Mouse (Mus musculus): ENCODE data around the gene 1700008O03Rik. TPM values are rescaled to one million over a fixed set of nuclear protein-coding genes. Genes with fewer than 3 reads are reported as not detected.

1700008O03Rik gene
- polyA plus RNA-seq, 1 experiment from 2014 or later, result 1.0 TPM

GRCm38 (mm10) chr7:44353601-44354340, 31.8 kb downstream of the 1700008O03Rik start:
- Histone ChIP-seq H3K9ac (0 out of 2 replicates have a peak overlapping the region, but pooled peaks have one; percentile 13), H3K4me3 (peak overlapping the region; percentile 19; the same call in 1 of the 2 replicates)
- ATAC-seq (ENCODE audit: low FRiP score, low read depth), result no peak

DNA sequence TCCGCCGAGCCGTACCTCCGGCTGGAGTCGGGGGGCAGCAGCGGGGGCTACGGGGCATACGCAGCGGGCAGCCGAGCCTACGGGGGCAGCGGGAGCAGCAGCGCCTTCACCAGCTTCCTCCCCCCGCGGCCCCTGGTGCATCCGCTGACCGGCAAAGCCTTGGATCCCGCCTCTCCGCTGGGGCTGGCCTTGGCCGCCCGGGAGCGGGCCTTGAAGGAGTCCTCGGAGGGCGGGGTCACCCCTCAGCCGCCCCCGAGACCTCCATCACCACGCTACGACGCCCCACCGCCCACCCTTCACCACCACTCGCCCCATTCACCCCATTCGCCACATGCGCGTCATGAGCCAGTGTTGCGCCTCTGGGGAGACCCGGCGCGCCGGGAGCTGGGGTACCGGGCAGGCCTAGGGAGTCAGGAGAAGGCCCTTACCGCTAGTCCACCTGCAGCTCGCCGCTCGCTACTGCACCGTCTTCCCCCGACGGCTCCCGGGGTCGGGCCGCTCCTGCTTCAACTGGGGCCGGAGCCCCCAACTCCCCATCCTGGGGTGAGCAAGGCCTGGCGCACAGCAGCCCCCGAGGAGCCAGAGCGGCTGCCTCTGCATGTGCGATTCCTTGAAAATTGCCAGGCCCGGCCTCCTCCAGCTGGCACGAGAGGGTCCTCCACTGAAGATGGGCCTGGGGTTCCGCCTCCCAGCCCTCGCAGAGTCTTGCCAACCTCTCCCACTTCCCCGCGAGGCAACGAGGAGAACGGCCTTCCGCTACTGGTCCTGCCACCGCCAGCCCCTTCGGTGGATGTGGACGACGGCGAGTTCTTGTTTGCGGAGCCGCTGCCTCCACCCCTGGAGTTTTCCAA, 32.6 kb downstream of the 1700008O03Rik start:
- WGBS, result 1% methylated on average over 70 of the region's 71 CpGs
- H3K4me2 ChIP-seq (replicated peaks), result peak overlapping the region; percentile 53
- H3K9me3 ChIP-seq, result no peaks in the 10 kb centered on the region
- peaks cover 4% of the 10 kb centered on the region; the same call in 1 of the 2 replicates for H3K36me3 ChIP-seq
- ATAC-seq (ENCODE audit: low FRiP score, low read depth), result no peak
- peaks cover 51% of the 10 kb centered on the region for H3K4me1 ChIP-seq
- peaks cover 88% of the 10 kb centered on the region for H3K27me3 ChIP-seq (replicated peaks)
- H3K4me3 ChIP-seq, result 0 out of 2 replicates have a peak overlapping the region, but pooled peaks have one; percentile 13
- H3K27ac ChIP-seq, result no peak overlapping the region
- peak overlapping the region; percentile 9; the same call in 1 of the 2 replicates for H3K9ac ChIP-seq

More at GRCm38 (mm10) chr7:44353601-44354340, 31.8 kb downstream of the 1700008O03Rik start:
- H3K36me3 ChIP-seq, result peaks cover 4% of the 10 kb centered on the region; the same call in 1 of the 2 replicates
- H3K27me3 ChIP-seq (replicated peaks), result peaks cover 87% of the 10 kb centered on the region
- H3K4me1 ChIP-seq, result peaks cover 55% of the 10 kb centered on the region
- no peaks in the 10 kb centered on the region for H3K9me3 ChIP-seq
- WGBS, result 1% methylated on average over 35 of the region's 35 CpGs
- H3K27ac ChIP-seq, result no peak overlapping the region
- H3K4me2 ChIP-seq (replicated peaks), result peak overlapping the region; percentile 53

DNA sequence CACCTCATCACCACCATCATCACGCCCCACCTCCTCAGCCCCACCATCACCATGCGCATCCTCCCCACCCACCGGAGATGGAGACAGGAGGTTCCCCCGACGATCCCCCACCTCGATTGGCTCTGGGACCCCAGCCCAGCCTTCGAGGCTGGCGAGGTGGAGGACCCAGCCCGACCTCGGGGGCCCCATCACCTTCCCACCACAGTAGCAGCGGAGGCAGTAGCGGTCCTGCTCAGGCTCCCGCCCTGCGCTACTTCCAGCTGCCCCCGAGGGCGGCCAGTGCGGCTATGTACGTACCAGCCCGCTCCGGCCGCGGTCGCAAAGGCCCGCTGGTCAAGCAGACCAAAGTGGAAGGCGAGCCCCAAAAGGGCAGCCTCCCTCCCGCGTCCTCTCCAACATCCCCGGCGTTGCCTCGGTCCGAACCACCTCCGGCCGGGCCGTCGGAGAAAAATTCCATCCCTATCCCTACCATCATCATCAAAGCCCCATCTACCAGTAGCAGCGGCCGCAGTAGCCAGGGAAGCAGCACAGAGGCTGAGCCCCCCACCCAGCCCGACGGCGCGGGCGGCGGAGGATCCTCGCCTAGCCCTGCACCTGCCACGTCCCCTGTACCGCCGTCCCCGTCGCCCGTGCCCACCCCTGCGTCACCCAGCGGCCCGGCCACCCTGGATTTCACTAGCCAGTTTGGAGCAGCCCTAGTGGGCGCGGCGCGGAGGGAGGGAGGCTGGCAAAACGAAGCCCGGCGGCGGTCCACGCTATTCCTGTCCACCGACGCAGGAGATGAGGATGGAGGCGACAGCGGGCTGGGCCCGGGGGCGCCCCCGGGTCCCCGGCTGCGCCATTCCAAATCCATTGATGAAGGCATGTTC, 33.5 kb downstream of the 1700008O03Rik start:
- 2% methylated on average over 71 of the region's 71 CpGs for WGBS
- H3K27ac ChIP-seq, result no peak overlapping the region
- no peaks in the 10 kb centered on the region for H3K9me3 ChIP-seq
- ATAC-seq (ENCODE audit: low FRiP score, low read depth), result no peak
- peaks cover 4% of the 10 kb centered on the region; the same call in 1 of the 2 replicates for H3K36me3 ChIP-seq
- H3K4me2 ChIP-seq (replicated peaks), result peak overlapping the region; percentile 53
- H3K27me3 ChIP-seq (replicated peaks), result peaks cover 84% of the 10 kb centered on the region
- H3K4me3 ChIP-seq, result 0 out of 2 replicates have a peak overlapping the region, but pooled peaks have one; percentile 13
- H3K9ac ChIP-seq, result peak overlapping the region; percentile 9
- peaks cover 44% of the 10 kb centered on the region for H3K4me1 ChIP-seq

GRCm38 (mm10) chr7:44350957-44351711, 34.5 kb downstream of the 1700008O03Rik start:
- Histone ChIP-seq H3K9ac (peak overlapping the region; percentile 9; the same call in 1 of the 2 replicates), H3K4me1 (peaks cover 34% of the 10 kb centered on the region), H3K4me3 (peak overlapping the region; percentile 9; the same call in 1 of the 2 replicates), H3K27me3 (replicated peaks) (peaks cover 74% of the 10 kb centered on the region), H3K36me3 (peaks cover 5% of the 10 kb centered on the region; the same call in 1 of the 2 replicates), H3K27ac (no peak overlapping the region), H3K9me3 (no peaks in the 10 kb centered on the region), H3K4me2 (replicated peaks) (peak overlapping the region; percentile 53)
- WGBS, result 3% methylated on average over 25 of the region's 25 CpGs
- peak; percentile 27 for ATAC-seq (ENCODE audit: low FRiP score, low read depth)

DNA sequence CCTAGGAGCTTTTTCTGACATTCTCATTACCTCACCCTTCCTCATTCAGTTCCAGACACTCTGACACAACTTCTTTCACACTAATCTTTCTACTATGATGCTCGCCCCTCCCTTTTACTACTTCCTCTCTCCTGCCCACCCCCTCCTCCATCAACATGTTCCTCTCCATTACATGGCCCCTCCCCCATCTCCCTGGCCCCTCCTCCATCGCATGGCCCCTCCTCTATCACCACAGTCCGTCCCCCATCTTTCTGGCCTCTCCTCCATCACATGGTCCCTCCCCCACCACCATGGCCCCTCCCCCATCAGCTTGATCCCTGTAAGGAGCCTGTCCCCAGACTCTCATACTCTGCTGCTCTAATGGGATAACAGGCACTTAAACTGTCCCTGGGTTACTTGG, 36.6 kb downstream of the 1700008O03Rik start:
- Histone ChIP-seq H3K27ac (no peak overlapping the region), H3K36me3 (peaks cover 22% of the 10 kb centered on the region; the same call in 1 of the 2 replicates), H3K27me3 (replicated peaks) (peaks cover 58% of the 10 kb centered on the region), H3K9me3 (no peaks in the 10 kb centered on the region), H3K4me1 (peaks cover 34% of the 10 kb centered on the region), H3K9ac (no peak overlapping the region), H3K4me3 (no peak overlapping the region), H3K4me2 (replicated peaks) (no peak overlapping the region)
- 15% methylated on average over 3 of the region's 3 CpGs for WGBS
- ATAC-seq (ENCODE audit: low FRiP score, low read depth), result no peak

DNA sequence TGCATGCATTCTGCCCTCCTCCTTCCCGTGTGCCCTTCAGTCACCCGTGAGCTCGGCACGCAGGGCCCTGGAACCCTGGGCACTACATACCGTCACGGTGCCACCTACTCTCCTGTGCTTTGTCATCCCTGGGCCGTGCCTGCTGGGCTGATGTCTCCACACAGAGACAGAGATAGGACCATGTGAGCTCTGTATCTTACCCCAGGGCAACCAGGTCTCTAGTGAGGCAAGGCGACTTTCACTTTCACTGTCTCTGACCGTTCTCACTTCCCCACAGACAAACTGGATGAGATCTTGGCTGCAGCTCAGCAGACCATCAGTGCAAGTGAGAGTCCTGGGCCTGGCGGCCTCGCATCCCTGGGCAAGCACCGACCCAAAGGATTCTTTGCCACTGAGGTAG, 41.0 kb downstream of the 1700008O03Rik start:
- Histone ChIP-seq H3K4me2 (replicated peaks) (no peak overlapping the region), H3K4me1 (no peaks in the 10 kb centered on the region), H3K27me3 (replicated peaks) (peaks cover 50% of the 10 kb centered on the region), H3K27ac (no peak overlapping the region), H3K4me3 (no peak overlapping the region), H3K9ac (no peak overlapping the region), H3K9me3 (no peaks in the 10 kb centered on the region), H3K36me3 (peaks cover 25% of the 10 kb centered on the region; the same call in 1 of the 2 replicates)
- no peak for ATAC-seq (ENCODE audit: low FRiP score, low read depth)
- 76% methylated on average over 12 of the region's 12 CpGs for WGBS

DNA sequence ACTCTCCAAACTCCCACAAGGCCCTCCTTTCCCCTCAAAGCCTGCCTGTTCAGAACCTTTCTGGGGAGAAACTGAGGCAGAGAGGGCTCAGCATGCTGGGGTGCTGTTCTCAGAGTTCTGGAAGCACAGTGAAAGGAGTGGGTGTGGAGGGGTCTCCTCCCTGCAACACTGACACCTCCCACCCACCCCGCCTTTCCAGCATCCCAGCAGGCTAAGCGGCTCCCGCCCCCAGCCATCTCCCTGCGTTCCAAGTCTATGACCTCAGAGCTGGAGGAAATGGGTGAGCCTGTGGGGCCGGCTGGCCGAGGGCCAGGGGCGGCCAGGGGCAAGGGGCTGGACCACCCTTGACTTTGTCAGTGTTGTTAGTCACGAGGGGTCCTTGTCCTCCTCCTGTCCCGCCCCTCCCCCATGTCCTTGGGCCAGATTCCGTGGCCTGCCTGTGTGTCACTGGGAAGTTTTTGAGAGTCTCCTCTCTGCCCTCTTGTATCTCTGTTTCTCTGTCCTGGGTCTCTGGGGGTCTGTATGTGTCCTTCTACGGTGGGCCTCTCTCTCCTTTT, 42.1 kb downstream of the 1700008O03Rik start:
- Histone ChIP-seq H3K36me3 (peaks cover 25% of the 10 kb centered on the region; the same call in 1 of the 2 replicates), H3K9me3 (no peaks in the 10 kb centered on the region), H3K9ac (0 out of 2 replicates have a peak overlapping the region, but pooled peaks have one; percentile 6), H3K4me1 (no peaks in the 10 kb centered on the region), H3K4me3 (no peak overlapping the region), H3K4me2 (replicated peaks) (no peak overlapping the region), H3K27me3 (replicated peaks) (peaks cover 54% of the 10 kb centered on the region), H3K27ac (no peak overlapping the region)
- 15% methylated on average over 11 of the region's 11 CpGs for WGBS
- no peak for ATAC-seq (ENCODE audit: low FRiP score, low read depth)

- H3K36me3 ChIP-seq, result peaks cover 25% of the 10 kb centered on the region; the same call in 1 of the 2 replicates
- no peak overlapping the region for H3K4me2 ChIP-seq (replicated peaks)
- H3K27ac ChIP-seq, result no peak overlapping the region
- no peak overlapping the region for H3K9ac ChIP-seq
- no peak overlapping the region for H3K4me3 ChIP-seq
- peaks cover 64% of the 10 kb centered on the region for H3K27me3 ChIP-seq (replicated peaks)
- no peak for ATAC-seq (ENCODE audit: low FRiP score, low read depth)
- peaks cover 6% of the 10 kb centered on the region; the same call in 1 of the 2 replicates for H3K4me1 ChIP-seq
- no peaks in the 10 kb centered on the region for H3K9me3 ChIP-seq
- 69% methylated on average over 5 of the region's 5 CpGs for WGBS
Observed at GRCm38 (mm10) chr7:44341714-44342113, 43.9 kb downstream of the 1700008O03Rik start.

DNA sequence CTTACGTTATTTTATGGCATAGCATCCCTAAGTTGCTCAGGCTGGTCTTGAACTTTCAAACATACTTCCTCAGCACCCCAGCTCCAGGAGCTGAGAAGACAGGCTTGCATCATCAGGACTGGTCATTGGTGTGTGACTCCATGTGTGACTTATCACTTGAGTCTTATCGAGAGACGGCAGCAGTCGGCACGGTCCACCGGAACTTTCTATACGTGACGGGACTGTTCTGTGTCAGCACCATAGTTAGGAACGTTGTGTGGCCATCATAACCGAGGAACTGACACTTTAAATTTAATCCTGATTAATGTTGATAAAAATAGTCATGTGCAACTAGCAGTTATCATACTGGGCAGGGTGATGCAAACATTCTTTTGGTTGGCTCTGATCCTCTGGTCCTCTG, 44.5 kb downstream of the 1700008O03Rik start:
- Histone ChIP-seq H3K9ac (no peak overlapping the region), H3K4me1 (peaks cover 12% of the 10 kb centered on the region), H3K27ac (no peak overlapping the region), H3K4me3 (no peak overlapping the region), H3K36me3 (peaks cover 23% of the 10 kb centered on the region; the same call in 1 of the 2 replicates), H3K27me3 (replicated peaks) (peaks cover 69% of the 10 kb centered on the region), H3K4me2 (replicated peaks) (no peak overlapping the region), H3K9me3 (no peaks in the 10 kb centered on the region)
- no peak for ATAC-seq (ENCODE audit: low FRiP score, low read depth)
- 89% methylated on average over 10 of the region's 10 CpGs for WGBS

DNA sequence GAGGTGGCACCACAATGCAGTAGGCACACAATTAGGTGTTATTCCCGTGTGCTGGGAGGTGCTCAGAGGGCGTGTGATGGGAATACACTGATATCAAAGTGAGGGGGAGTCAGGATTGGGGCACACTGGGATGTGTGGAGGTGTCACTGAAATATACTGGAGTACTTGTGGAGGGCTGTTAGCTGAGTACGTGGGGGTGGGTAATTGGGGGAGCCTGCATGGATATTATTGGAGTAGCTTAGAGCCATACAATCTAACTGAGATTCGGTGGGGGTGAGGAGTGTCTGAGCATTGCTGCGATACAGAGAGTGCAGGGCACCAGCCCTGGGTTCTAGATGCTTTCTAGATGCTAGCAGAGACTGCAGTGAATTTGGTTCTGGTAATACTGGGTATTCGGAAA, 45.4 kb downstream of the 1700008O03Rik start:
- H3K27ac ChIP-seq, result no peak overlapping the region
- peaks cover 78% of the 10 kb centered on the region for H3K27me3 ChIP-seq (replicated peaks)
- no peaks in the 10 kb centered on the region for H3K9me3 ChIP-seq
- no peak overlapping the region for H3K4me2 ChIP-seq (replicated peaks)
- peaks cover 15% of the 10 kb centered on the region; the same call in 1 of the 2 replicates for H3K36me3 ChIP-seq
- 68% methylated on average over 6 of the region's 6 CpGs for WGBS
- no peak for ATAC-seq (ENCODE audit: low FRiP score, low read depth)
- no peak overlapping the region for H3K4me3 ChIP-seq
- peaks cover 20% of the 10 kb centered on the region for H3K4me1 ChIP-seq
- H3K9ac ChIP-seq, result no peak overlapping the region

Data from neural tube, embryonic 12.5 days (tissue).